Mouse (Mus musculus): ENCODE data around the gene 4931406P16Rik.

4931406P16Rik gene

GRCm38 (mm10) chr7:34242176-34242575 lies 71.2 kb downstream of the 4931406P16Rik start:
- no peak for DNase-seq

GRCm38 (mm10) chr7:34238086-34238485 lies 75.3 kb downstream of the 4931406P16Rik start:
- no peak for DNase-seq

GRCm38 (mm10) chr7:34235602-34236001 lies 77.7 kb downstream of the 4931406P16Rik start:
- DNase-seq, result no peak

- DNase-seq, result no peak
Measured at GRCm38 (mm10) chr7:34234610-34235561, 78.5 kb downstream of the 4931406P16Rik start.

- peak; percentile 98 for DNase-seq
Measured at GRCm38 (mm10) chr7:34233909-34234609, 79.3 kb downstream of the 4931406P16Rik start.

GRCm38 (mm10) chr7:34232785-34233725 lies 80.3 kb downstream of the 4931406P16Rik start:
- DNase-seq, result no peak

GRCm38 (mm10) chr7:34230116-34230515 lies 83.2 kb downstream of the 4931406P16Rik start, which contains the start of gene Gpi1:
TSS of gene Gpi1 (minus strand) at chr7:34230336.
- peak; percentile 74 for DNase-seq

- no peak for DNase-seq
Measured at GRCm38 (mm10) chr7:34229691-34230111, 83.7 kb downstream of the 4931406P16Rik start.

- DNase-seq, result no peak
Measured at GRCm38 (mm10) chr7:34229153-34229552, 84.2 kb downstream of the 4931406P16Rik start.

- no peak for DNase-seq
Measured at GRCm38 (mm10) chr7:34228641-34229040, 84.7 kb downstream of the 4931406P16Rik start.

- DNase-seq, result no peak
Measured at GRCm38 (mm10) chr7:34226846-34227245, 86.5 kb downstream of the 4931406P16Rik start.

GRCm38 (mm10) chr7:34226086-34226485 lies 87.3 kb downstream of the 4931406P16Rik start:
- DNase-seq, result no peak

- DNase-seq, result no peak
Measured at GRCm38 (mm10) chr7:34224308-34224707, 89.0 kb downstream of the 4931406P16Rik start.

- no peak for DNase-seq
Measured at GRCm38 (mm10) chr7:34222340-34222739, 91.0 kb downstream of the 4931406P16Rik start.

GRCm38 (mm10) chr7:34221594-34222250 lies 91.6 kb downstream of the 4931406P16Rik start:
- DNase-seq, result no peak

GRCm38 (mm10) chr7:34218496-34218895 lies 94.9 kb downstream of the 4931406P16Rik start:
- no peak for DNase-seq

- DNase-seq, result no peak
Measured at GRCm38 (mm10) chr7:34216474-34216873, 96.9 kb downstream of the 4931406P16Rik start.

- no peak for DNase-seq
Measured at GRCm38 (mm10) chr7:34215481-34215880, 97.9 kb downstream of the 4931406P16Rik start.

GRCm38 (mm10) chr7:34214644-34215043 lies 98.7 kb downstream of the 4931406P16Rik start:
- no peak for DNase-seq

GRCm38 (mm10) chr7:34213281-34213680 lies 100.1 kb downstream of the 4931406P16Rik start:
- no peak for DNase-seq

- DNase-seq, result no peak
Measured at GRCm38 (mm10) chr7:34208027-34208745, 105.2 kb downstream of the 4931406P16Rik start.
